Mouse (Mus musculus) CD4-positive helper T cell, adult 2 months (primary cell): Measurements from ENCODE around the gene Cfap77.
"Not testable (repeated sequence)": the region's sequence is repeated elsewhere in the genome, so short reads cannot be mapped to it uniquely, and the experiment has no call there.

Source experiments
- DNase-seq: peaks from one replicate; pipeline ENCODE4 v3.0.0-alpha.2; 2012; ENCODE audit warnings: low read depth, missing footprints, low spot score

The Cfap77 gene

GRCm38 (mm10) chr2:29054991-29055390, at the start of gene Cfap77:
Gene Cfap77, minus strand, starts transcription at chr2:29055066.
- peak; percentile 90 for DNase-seq

- DNase-seq = peak; percentile 63
These were observed 47.8 kb upstream of the Cfap77 start for GRCm38 (mm10) chr2:29102416-29103377.

GRCm38 (mm10) chr2:29100822-29101534, 46.1 kb upstream of the Cfap77 start:
- DNase-seq = peak; percentile 48

GRCm38 (mm10) chr2:29099646-29100045, 44.8 kb upstream of the Cfap77 start:
- no peak for DNase-seq

GRCm38 (mm10) chr2:29098786-29099185, 43.9 kb upstream of the Cfap77 start:
- DNase-seq = no peak

- not testable (repeated sequence) for DNase-seq
These were observed 43.1 kb upstream of the Cfap77 start for GRCm38 (mm10) chr2:29097955-29098354.

- DNase-seq = peak; percentile 87
These were observed 42.6 kb upstream of the Cfap77 start for GRCm38 (mm10) chr2:29097465-29097864.

- DNase-seq = peak; percentile 73
These were observed 41.9 kb upstream of the Cfap77 start for GRCm38 (mm10) chr2:29096751-29097150.

GRCm38 (mm10) chr2:29095674-29096073, 40.8 kb upstream of the Cfap77 start:
- peak; percentile 79 for DNase-seq

- DNase-seq = not testable (repeated sequence)
These were observed 34.4 kb upstream of the Cfap77 start for GRCm38 (mm10) chr2:29089276-29089675.

- no peak for DNase-seq
These were observed 31.2 kb upstream of the Cfap77 start for GRCm38 (mm10) chr2:29086026-29086425.

GRCm38 (mm10) chr2:29081965-29082364, 27.1 kb upstream of the Cfap77 start:
- DNase-seq = no peak

- no peak for DNase-seq
These were observed 21.4 kb upstream of the Cfap77 start for GRCm38 (mm10) chr2:29076226-29076625.

- no peak for DNase-seq
These were observed 20.6 kb upstream of the Cfap77 start for GRCm38 (mm10) chr2:29075331-29076070.

- DNase-seq = no peak
These were observed 19.8 kb upstream of the Cfap77 start for GRCm38 (mm10) chr2:29074676-29075075.

GRCm38 (mm10) chr2:29066410-29066809, 11.5 kb upstream of the Cfap77 start:
- no peak for DNase-seq

GRCm38 (mm10) chr2:29065796-29066195, 10.9 kb upstream of the Cfap77 start:
- DNase-seq = no peak

- peak; percentile 94 for DNase-seq
These were observed 5.3 kb upstream of the Cfap77 start, which contains the start of gene Ttf1 for GRCm38 (mm10) chr2:29060135-29060597. Gene Ttf1, plus strand, starts transcription at chr2:29060262.

GRCm38 (mm10) chr2:29054545-29054935, 326 bp downstream of the Cfap77 start:
- peak; percentile 41 for DNase-seq

- peak; percentile 88 for DNase-seq
These were observed 893 bp downstream of the Cfap77 start for GRCm38 (mm10) chr2:29053802-29054544.

GRCm38 (mm10) chr2:29052943-29053454, 1.9 kb downstream of the Cfap77 start:
- DNase-seq = peak; percentile 70
